Mouse (Mus musculus): Measurements from ENCODE around the gene Gm8677. TPM values are rescaled to one million over a fixed set of nuclear protein-coding genes. Genes with fewer than 3 reads are reported as not detected.
"Not testable (repeated sequence)": the region's sequence is repeated elsewhere in the genome, so short reads cannot be mapped to it uniquely, and the experiment has no call there.

Gm8677 gene
- not detected for total RNA-seq (2018; cell fraction: chromatin; rRNA removed)
- total RNA-seq (2018; cell fraction: cytosol; rRNA removed): not detected
- total RNA-seq (2018; cell fraction: nucleus; rRNA removed): not detected
- polyA plus RNA-seq (2018): not detected in 3 replicates

DNA sequence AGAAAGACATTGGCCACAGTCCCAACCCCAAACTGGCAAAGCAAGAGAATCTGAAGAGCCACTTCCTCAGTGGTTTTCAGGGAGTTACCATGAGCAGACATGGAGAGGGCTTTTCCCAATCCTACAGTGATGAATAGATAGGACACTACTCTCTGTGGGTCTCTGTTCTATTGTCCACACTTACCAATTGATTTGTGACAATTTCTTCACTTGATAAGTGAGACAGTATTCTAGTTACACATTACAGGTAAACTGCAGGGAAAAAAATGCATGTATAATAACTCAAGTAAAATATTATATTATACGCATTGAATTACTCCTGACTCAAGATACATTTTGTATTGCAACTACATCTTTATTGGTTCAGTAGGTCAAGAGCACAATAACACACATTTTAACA, at the start of gene Gm8677:
Gene Gm8677, minus strand, starts transcription at position 101 of the 400 bp plus-strand sequence.
- H3K79me2 ChIP-seq (ENCODE audit: inconsistent target); H3K36me3 ChIP-seq (ENCODE audit: inconsistent target); H3K27ac ChIP-seq; H3K4me3 ChIP-seq (ENCODE audit: inconsistent target): not testable (repeated sequence)
- WGBS (ENCODE audit: missing documents): no CpG with 5 or more reads among the region's 1 CpGs

GRCm38 (mm10) chr7:22565243-22565642, 30.6 kb upstream of the Gm8677 start, which contains the start of gene Gm4201:
TSS of gene Gm4201 (minus strand) at chr7:22565343.
- H3K79me2 ChIP-seq (ENCODE audit: inconsistent target); H3K27ac ChIP-seq; H3K36me3 ChIP-seq (ENCODE audit: inconsistent target); H3K4me3 ChIP-seq (ENCODE audit: inconsistent target): not testable (repeated sequence)
- WGBS (ENCODE audit: missing documents): no CpG with 5 or more reads among the region's 3 CpGs

DNA sequence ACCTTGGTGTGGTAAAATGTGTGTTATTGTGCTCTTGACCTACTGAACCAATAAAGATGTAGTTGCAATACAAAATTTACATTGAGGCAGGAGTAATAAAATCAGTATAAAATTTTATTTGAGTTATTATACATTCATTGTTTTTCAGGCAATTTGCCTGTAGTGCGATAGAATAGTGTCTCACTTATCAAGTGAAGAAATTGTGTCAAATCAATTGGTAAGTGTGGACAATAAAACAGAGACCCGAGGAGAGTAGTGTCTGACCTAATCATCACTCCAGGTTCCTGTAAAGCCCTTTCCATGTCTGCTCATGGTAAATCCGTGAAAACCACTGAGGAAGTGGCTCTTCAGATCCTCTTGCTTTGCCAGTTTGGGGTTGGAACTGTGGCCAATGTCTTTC, 12.0 kb downstream of the Gm8677 start, which contains the start of gene Vmn1r152:
Gene Vmn1r152, plus strand, starts transcription at position 301 of the 400 bp plus-strand sequence.
- not testable (repeated sequence) for H3K27ac ChIP-seq; H3K4me3 ChIP-seq (ENCODE audit: inconsistent target); H3K79me2 ChIP-seq (ENCODE audit: inconsistent target); H3K36me3 ChIP-seq (ENCODE audit: inconsistent target)
- WGBS (ENCODE audit: missing documents): no CpG with 5 or more reads among the region's 3 CpGs

- no CpG with 5 or more reads among the region's 3 CpGs for WGBS (ENCODE audit: missing documents)
- H3K36me3 ChIP-seq (ENCODE audit: inconsistent target); H3K4me3 ChIP-seq (ENCODE audit: inconsistent target); H3K79me2 ChIP-seq (ENCODE audit: inconsistent target); H3K27ac ChIP-seq: not testable (repeated sequence)
Measured at GRCm38 (mm10) chr7:22499578-22499977, 35.1 kb downstream of the Gm8677 start, which contains the start of gene Vmn1r151. TSS of gene Vmn1r151 (minus strand) at chr7:22499678.

Other genes starting within 250 kb of the Gm8677 start
- gene Gm4187, start 205.2 kb downstream of the Gm8677 start, polyA plus RNA-seq (2018): not detected in 3 replicates
- not detected in 3 replicates for gene Gm8660, start 163.8 kb downstream of the Gm8677 start, polyA plus RNA-seq (2018)
- gene Vmn1r148, start 121.3 kb downstream of the Gm8677 start, polyA plus RNA-seq (2018): not detected in 3 replicates
- not detected in 3 replicates for gene Vmn1r149, start 96.7 kb downstream of the Gm8677 start, polyA plus RNA-seq (2018)
- gene Gm10665, start 70.8 kb downstream of the Gm8677 start, polyA plus RNA-seq (2018): not detected in 3 replicates
- not detected in 3 replicates for gene Vmn1r151, start 35.2 kb downstream of the Gm8677 start, polyA plus RNA-seq (2018)
- gene Vmn1r152, start 11.9 kb downstream of the Gm8677 start, polyA plus RNA-seq (2018): not detected in 3 replicates
- gene Gm4201, start 30.5 kb upstream of the Gm8677 start, polyA plus RNA-seq (2018): not detected in 3 replicates
- not detected in 3 replicates for gene Gm4565, start 53.2 kb upstream of the Gm8677 start, polyA plus RNA-seq (2018)
- gene Vmn1r155, start 123.1 kb upstream of the Gm8677 start, polyA plus RNA-seq (2018): not detected in 3 replicates
- gene Gm8693, start 157.4 kb upstream of the Gm8677 start, polyA plus RNA-seq (2018): not detected in 3 replicates
- gene Gm4567, start 184.8 kb upstream of the Gm8677 start, polyA plus RNA-seq (2018): not detected in 3 replicates
- not detected in 3 replicates for gene Vmn1r157, start 226.8 kb upstream of the Gm8677 start, polyA plus RNA-seq (2018)